Mouse (Mus musculus): ENCODE measurements at regions not wholly inside any gene's neighbourhood (a gene's known extent, or its start where the extent isn't known, plus 50 kb on each side); places are given as distances from the start of the nearest gene placed in this dataset.
A peak's percentile ranks its signal among the peaks of the same experiment; 100 is the strongest.

- no peaks in the 10 kb centered on the region for H3K36me3 ChIP-seq (ENCODE audit: insufficient read depth)
- H3K27me3 ChIP-seq (ENCODE audit: insufficient read depth, low read length), result no peaks in the 10 kb centered on the region
- 38% methylated on average over 6 of the region's 6 CpGs for WGBS
- no peak overlapping the region for H3K4me3 ChIP-seq (ENCODE audit: low read depth, low read length)
- no peak for TF ChIP-seq CTCF (IDR thresholded peaks at IDR 0.05; ENCODE audit: low read depth)
- no peak overlapping the region for H3K4me2 ChIP-seq (ENCODE audit: low read depth)
- H3K4me1 ChIP-seq (ENCODE audit: insufficient read depth), result no peaks in the 10 kb centered on the region
- H3K9me3 ChIP-seq (ENCODE audit: low read length), result no peaks in the 10 kb centered on the region
- no peak overlapping the region for H3K9ac ChIP-seq
- peak; percentile 91 for ATAC-seq
- peak; percentile 59 for DNase-seq
- no peak overlapping the region for H3K27ac ChIP-seq (ENCODE audit: low read depth, low read length)
Observed at GRCm38 (mm10) chr3:37875331-37876015, 151.2 kb upstream of the Gm5148 start.

- H3K4me2 ChIP-seq (ENCODE audit: low read depth), result no peak overlapping the region
- H3K27ac ChIP-seq (ENCODE audit: low read depth, low read length), result no peak overlapping the region
- no peak for TF ChIP-seq CTCF (IDR thresholded peaks at IDR 0.05; ENCODE audit: low read depth)
- WGBS, result 79% methylated on average over 6 of the region's 6 CpGs
- no peaks in the 10 kb centered on the region for H3K9me3 ChIP-seq (ENCODE audit: low read length)
- no peaks in the 10 kb centered on the region for H3K4me1 ChIP-seq (ENCODE audit: insufficient read depth)
- no peak overlapping the region for H3K9ac ChIP-seq
- ATAC-seq, result no peak
- no peak for DNase-seq
- no peak overlapping the region for H3K4me3 ChIP-seq (ENCODE audit: low read depth, low read length)
- H3K27me3 ChIP-seq (ENCODE audit: insufficient read depth, low read length), result no peaks in the 10 kb centered on the region
- H3K36me3 ChIP-seq (ENCODE audit: insufficient read depth), result no peaks in the 10 kb centered on the region
Observed at GRCm38 (mm10) chr3:37874864-37875263, 150.6 kb upstream of the Gm5148 start.

GRCm38 (mm10) chr3:37874346-37874745, 150.1 kb upstream of the Gm5148 start:
- DNase-seq (no peak), ATAC-seq (no peak)
- no peaks in the 10 kb centered on the region for H3K36me3 ChIP-seq (ENCODE audit: insufficient read depth)
- no peak overlapping the region for H3K27ac ChIP-seq (ENCODE audit: low read depth, low read length)
- no peak overlapping the region for H3K4me3 ChIP-seq (ENCODE audit: low read depth, low read length)
- no peaks in the 10 kb centered on the region for H3K4me1 ChIP-seq (ENCODE audit: insufficient read depth)
- no peak overlapping the region for H3K4me2 ChIP-seq (ENCODE audit: low read depth)
- H3K9ac ChIP-seq, result no peak overlapping the region
- no peak for TF ChIP-seq CTCF (IDR thresholded peaks at IDR 0.05; ENCODE audit: low read depth)
- no peaks in the 10 kb centered on the region for H3K9me3 ChIP-seq (ENCODE audit: low read length)
- 94% methylated on average over 1 of the region's 1 CpGs for WGBS
- no peaks in the 10 kb centered on the region for H3K27me3 ChIP-seq (ENCODE audit: insufficient read depth, low read length)

GRCm38 (mm10) chr3:37872329-37872728, 148.0 kb upstream of the Gm5148 start:
- Histone ChIP-seq H3K36me3 (ENCODE audit: insufficient read depth) (no peaks in the 10 kb centered on the region), H3K4me1 (ENCODE audit: insufficient read depth) (no peaks in the 10 kb centered on the region), H3K4me3 (ENCODE audit: low read depth, low read length) (no peak overlapping the region), H3K9me3 (ENCODE audit: low read length) (no peaks in the 10 kb centered on the region), H3K27ac (ENCODE audit: low read depth, low read length) (no peak overlapping the region), H3K9ac (no peak overlapping the region), H3K4me2 (ENCODE audit: low read depth) (no peak overlapping the region), H3K27me3 (ENCODE audit: insufficient read depth, low read length) (no peaks in the 10 kb centered on the region)
- no peak for TF ChIP-seq CTCF (IDR thresholded peaks at IDR 0.05; ENCODE audit: low read depth)
- WGBS, result 92% methylated on average over 3 of the region's 3 CpGs
- no peak for DNase-seq
- ATAC-seq, result no peak

GRCm38 (mm10) chr3:37871076-37871475, 146.8 kb upstream of the Gm5148 start:
- Histone ChIP-seq H3K4me2 (ENCODE audit: low read depth) (no peak overlapping the region), H3K9me3 (ENCODE audit: low read length) (no peaks in the 10 kb centered on the region), H3K36me3 (ENCODE audit: insufficient read depth) (no peaks in the 10 kb centered on the region), H3K9ac (no peak overlapping the region), H3K27ac (ENCODE audit: low read depth, low read length) (no peak overlapping the region), H3K4me3 (ENCODE audit: low read depth, low read length) (no peak overlapping the region), H3K4me1 (ENCODE audit: insufficient read depth) (no peaks in the 10 kb centered on the region), H3K27me3 (ENCODE audit: insufficient read depth, low read length) (no peaks in the 10 kb centered on the region)
- WGBS, result 58% methylated on average over 4 of the region's 4 CpGs
- ATAC-seq (no peak), DNase-seq (no peak)
- TF ChIP-seq CTCF (IDR thresholded peaks at IDR 0.05; ENCODE audit: low read depth), result no peak

- Histone ChIP-seq H3K27me3 (ENCODE audit: insufficient read depth, low read length) (no peaks in the 10 kb centered on the region), H3K4me3 (ENCODE audit: low read depth, low read length) (no peak overlapping the region), H3K4me1 (ENCODE audit: insufficient read depth) (no peaks in the 10 kb centered on the region), H3K36me3 (ENCODE audit: insufficient read depth) (no peaks in the 10 kb centered on the region), H3K9ac (no peak overlapping the region), H3K27ac (ENCODE audit: low read depth, low read length) (no peak overlapping the region), H3K4me2 (ENCODE audit: low read depth) (no peak overlapping the region), H3K9me3 (ENCODE audit: low read length) (no peaks in the 10 kb centered on the region)
- 57% methylated on average over 4 of the region's 4 CpGs for WGBS
- TF ChIP-seq CTCF (IDR thresholded peaks at IDR 0.05; ENCODE audit: low read depth), result no peak
- peak; percentile 17 for DNase-seq
- no peak for ATAC-seq
Observed at GRCm38 (mm10) chr3:37868454-37868853, 144.2 kb upstream of the Gm5148 start.

GRCm38 (mm10) chr3:37862756-37863155, 138.5 kb upstream of the Gm5148 start:
- no peak for TF ChIP-seq CTCF (IDR thresholded peaks at IDR 0.05; ENCODE audit: low read depth)
- H3K27me3 ChIP-seq (ENCODE audit: insufficient read depth, low read length), result no peaks in the 10 kb centered on the region
- no peak for ATAC-seq
- no peak overlapping the region for H3K4me2 ChIP-seq (ENCODE audit: low read depth)
- H3K4me1 ChIP-seq (ENCODE audit: insufficient read depth), result no peaks in the 10 kb centered on the region
- no peak for DNase-seq
- no peaks in the 10 kb centered on the region for H3K9me3 ChIP-seq (ENCODE audit: low read length)
- 88% methylated on average over 9 of the region's 9 CpGs for WGBS
- no peaks in the 10 kb centered on the region for H3K36me3 ChIP-seq (ENCODE audit: insufficient read depth)
- H3K4me3 ChIP-seq (ENCODE audit: low read depth, low read length), result no peak overlapping the region
- H3K9ac ChIP-seq, result no peak overlapping the region
- H3K27ac ChIP-seq (ENCODE audit: low read depth, low read length), result no peak overlapping the region
